Comparison of ENCODE assay signal across 8 mouse cellular contexts in genomic region chr8:94908847-94909246, GRCm38 (mm10). TPM values are rescaled to one million over a fixed set of nuclear protein-coding genes. Genes with fewer than 3 reads are reported as not detected.
A peak's percentile ranks its signal among the peaks of the same experiment; 100 is the strongest.
DNase-seq lines count a peak whose midpoint lies in the region; ATAC-seq lines count a peak whose summit lies in the region.

No protein-coding gene starts in this region.

- peak overlapping the region; percentile 35; the same call in 1 of the 2 replicates for H3K4me3 ChIP-seq in brown adipose tissue, adult 24 weeks (ENCODE audit: insufficient read depth, low read depth, low read length)

- H3K27ac ChIP-seq in brown adipose tissue, adult 24 weeks (replicated peaks; ENCODE audit: low read depth, low read length), result peak overlapping the region; percentile 17

- H3K4me1 ChIP-seq in brown adipose tissue, adult 24 weeks (ENCODE audit: control insufficient read depth, insufficient read depth, insufficient read length, low read length), result peaks cover 17% of the 10 kb centered on the region

- peak; percentile 73 for ATAC-seq in inflammation-experienced regulatory T-cells, adult 6 months

- intact Hi-C loops in left cerebral cortex, postnatal 4 days (cut with DNase I), result no loop called here

- DNase-seq in layer of hippocampus, adult 11-12 months (ENCODE audit: low spot score), result peak; percentile 77
- no peak for DNase-seq in layer of hippocampus, adult 9-11 months
- DNase-seq in forelimb bud, embryonic 11.5 days (ENCODE audit: low read depth, low spot score), result peak; percentile 86
- peak; percentile 86 for DNase-seq in left cerebral cortex, postnatal 4 days
- DNase-seq in natural killer cell, adult 2 months (ENCODE audit: low spot score in 2 of 2), result peak; percentile 56 to 66
- DNase-seq in testis, postnatal 14 days (ENCODE audit: low spot score), result peak; percentile 74

RNA-seq across cellular contexts. Expression of gene Ccdc102a, which starts 9.1 kb away (rescaled TPM):
- 1.2 and 1.5 TPM in 2 replicates for polyA plus RNA-seq in brown adipose tissue, adult 24 weeks (2012; ENCODE audit: insufficient read depth, insufficient read length, missing spikeins)
- 1 to 10 TPM in 1 of 3 experiments, under 1 TPM in 2; 0.24 to 1.0 (median 0.25) TPM for polyA plus RNA-seq in inflammation-experienced regulatory T-cells, adult 6 months (2017; shearing (Covaris generic))
- 1 to 10 TPM; 4.9 to 5.5 TPM for total RNA-seq in left cerebral cortex, postnatal 4 days (2021)

RNA-seq across cellular contexts. Expression of gene Adgrg5, which starts 14.6 kb away (rescaled TPM):
- not detected in 2 replicates for polyA plus RNA-seq in brown adipose tissue, adult 24 weeks (2012; ENCODE audit: insufficient read depth, insufficient read length, missing spikeins)
- 1 to 10 TPM; 1.8 to 4.3 (median 4.1) TPM for polyA plus RNA-seq in inflammation-experienced regulatory T-cells, adult 6 months (2017; shearing (Covaris generic))
- under 1 TPM in 1 of 2 experiments, not detected in 1; 0.74 TPM for total RNA-seq in left cerebral cortex, postnatal 4 days (2021)

RNA-seq across cellular contexts. Expression of gene Dok4, which starts 32.7 kb away (rescaled TPM):
- polyA plus RNA-seq in brown adipose tissue, adult 24 weeks (2012; ENCODE audit: insufficient read depth, insufficient read length, missing spikeins), result 3.8 and 8.4 TPM in 2 replicates
- polyA plus RNA-seq in inflammation-experienced regulatory T-cells, adult 6 months (2017; shearing (Covaris generic)), result under 1 TPM; 0.35 to 0.50 (median 0.50) TPM
- total RNA-seq in left cerebral cortex, postnatal 4 days (2021), result 100 to 1,000 TPM; 181 to 191 TPM

RNA-seq across cellular contexts. Expression of gene Polr2c, which starts 51.6 kb away (rescaled TPM):
- polyA plus RNA-seq in brown adipose tissue, adult 24 weeks (2012; ENCODE audit: insufficient read depth, insufficient read length, missing spikeins), result 55.0 and 64.8 TPM in 2 replicates
- polyA plus RNA-seq in inflammation-experienced regulatory T-cells, adult 6 months (2017; shearing (Covaris generic)), result 100 to 1,000 TPM in 2 of 3 experiments, 10 to 100 TPM in 1; 85.4 to 108 (median 104) TPM
- total RNA-seq in left cerebral cortex, postnatal 4 days (2021), result 10 to 100 TPM; 53.6 to 63.3 TPM
